Mouse (Mus musculus) olfactory bulb, adult 2 months (tissue): ENCODE data around the gene Fam172a.

Experiments
- CTCF ChIP-seq: fragments of 200-500 bp; IDR thresholded peaks from 2 replicates; pipeline ENCODE4 v1.5.1; 2012; ENCODE audit warnings: low read depth, mild to moderate bottlenecking, low read length, moderate library complexity; ENCODE audit not compliant: insufficient read depth
- POLR2A ChIP-seq: fragments of 200-500 bp; IDR thresholded peaks from 2 replicates; pipeline ENCODE4 v1.6.1; 2012; ENCODE audit warnings: mild to moderate bottlenecking, low read depth, low read length, moderate library complexity; ENCODE audit not compliant: insufficient read depth

DNA sequence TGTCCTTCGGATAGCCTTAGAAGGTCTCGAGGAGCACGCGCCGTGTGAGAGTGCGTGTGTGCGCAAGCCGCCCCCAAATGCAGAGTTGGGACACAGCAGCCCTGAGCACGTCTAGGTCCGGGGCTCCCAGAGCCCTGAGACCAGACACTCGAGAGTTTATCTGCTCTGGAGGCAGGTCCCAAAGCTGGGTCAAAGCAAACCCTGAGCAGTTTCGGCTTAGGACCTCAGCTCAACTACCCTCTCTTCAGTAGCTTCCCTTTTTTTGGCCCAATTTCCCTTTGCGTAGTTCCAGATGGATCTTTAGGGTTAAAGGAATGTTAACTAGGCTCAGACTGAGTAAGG, 508.9 kb downstream of the Fam172a start:
- TF ChIP-seq POLR2A (no peak), CTCF (no peak)
